Mouse (Mus musculus) kidney, adult 2 months (tissue): Measurements from ENCODE around the gene Srebf2.

Experiments used
- CTCF ChIP-seq: fragments of 200-500 bp; conservative IDR thresholded peaks from 2 replicates; pipeline ENCODE4 v1.5.1; 2011; ENCODE audit warnings: low read depth, mild to moderate bottlenecking, control low read depth, low read length, moderate library complexity, mixed read lengths; ENCODE audit not compliant: insufficient read depth, insufficient read length
- POLR2A ChIP-seq: fragments of 200-500 bp; IDR thresholded peaks from one replicate; pipeline ENCODE4 v1.6.1; 2011; ENCODE audit warnings: low read depth, low read length, control low read depth

GRCm38 (mm10) chr15:82152435-82152834 is 5.5 kb downstream of the Srebf2 start:
- TF ChIP-seq CTCF (no peak), POLR2A (no peak)
